Comparison of ENCODE assay signal across 34 mouse cellular contexts in the genomic region with DNA sequence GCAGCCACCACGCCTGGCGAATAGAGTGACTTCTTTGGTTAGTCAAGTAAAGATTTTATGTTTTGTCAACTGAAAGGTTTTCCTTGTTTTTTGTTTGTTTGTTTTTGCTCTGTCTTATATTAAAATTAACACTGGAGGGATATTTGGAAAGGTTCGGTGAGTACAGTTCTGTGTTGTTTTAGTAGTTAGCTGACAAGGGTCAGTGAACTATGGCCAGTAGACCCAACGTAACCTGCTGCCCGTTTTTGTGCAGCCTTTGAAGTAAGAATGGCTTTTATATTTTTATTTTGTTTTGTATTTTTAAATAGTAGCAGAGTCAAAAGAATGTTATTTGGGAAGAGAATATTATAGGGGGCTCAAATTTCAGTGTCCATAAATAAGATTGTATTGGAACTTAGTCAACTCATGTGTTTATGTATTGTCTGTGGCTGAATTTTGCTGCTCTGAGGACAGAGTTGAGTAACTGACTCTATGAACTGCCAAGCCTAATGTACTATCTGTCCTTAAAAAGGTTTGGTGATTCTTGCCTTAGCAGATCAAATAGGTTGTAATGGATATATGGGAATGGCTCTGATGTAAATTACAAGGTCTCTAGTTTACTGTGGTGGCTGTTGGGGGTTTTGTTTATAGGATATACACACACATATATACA.
"Had no signal": no experiment of that assay in that cellular context is flagged by ENCODE, and none has a peak within 500 bp of the region (broad histone marks: within the 10 kb centered on the region; RNA-seq: fewer than 3 reads in every experiment).

No protein-coding gene starts in this region.

- H3K27ac ChIP-seq: heart, adult 2 months; heart, embryonic 10.5 days; heart, embryonic 13.5 days; heart, embryonic 15.5 days; hindbrain, embryonic 10.5 days; hindbrain, embryonic 12.5 days; hindbrain, embryonic 13.5 days; hindbrain, embryonic 14.5 days; hindbrain, embryonic 15.5 days; hindbrain, postnatal 0 days; intestine, embryonic 15.5 days; kidney, embryonic 15.5 days; kidney, postnatal 0 days; layer of hippocampus, adult 2 months had no signal

- ATAC-seq: hindbrain, embryonic 16.5 days; hindbrain, postnatal 0 days; inflammation-experienced regulatory T-cells, adult 6 months; intestine, embryonic 15.5 days; intestine, embryonic 16.5 days; intestine, postnatal 0 days had no signal

- H3K9ac ChIP-seq: heart, embryonic 12.5 days; heart, embryonic 13.5 days; heart, embryonic 15.5 days; hindbrain, embryonic 12.5 days; hindbrain, embryonic 13.5 days; hindbrain, embryonic 14.5 days; hindbrain, embryonic 15.5 days; intestine, embryonic 15.5 days; kidney, embryonic 15.5 days had no signal

- H3K36me3 ChIP-seq: heart, embryonic 15.5 days; hindbrain, embryonic 13.5 days; hindbrain, embryonic 15.5 days; intestine, embryonic 15.5 days had no signal

- H3K4me1 ChIP-seq: heart, embryonic 10.5 days; hindbrain, embryonic 10.5 days; intestine, embryonic 15.5 days; kidney, embryonic 15.5 days had no signal

- H3K4me2 ChIP-seq: heart, embryonic 11.5 days; heart, embryonic 12.5 days; heart, embryonic 13.5 days; heart, embryonic 15.5 days; hindbrain, embryonic 12.5 days; hindbrain, embryonic 13.5 days; hindbrain, embryonic 14.5 days; hindbrain, embryonic 15.5 days; intestine, embryonic 15.5 days; kidney, embryonic 15.5 days had no signal

- H3K4me3 ChIP-seq: heart, adult 2 months; heart, embryonic 10.5 days; heart, embryonic 12.5 days; heart, embryonic 13.5 days; heart, embryonic 15.5 days; hindbrain, embryonic 10.5 days; hindbrain, embryonic 12.5 days; hindbrain, embryonic 13.5 days; hindbrain, embryonic 15.5 days; intestine, embryonic 15.5 days; kidney, embryonic 15.5 days; layer of hippocampus, adult 2 months had no signal

- DNase-seq: heart, adult 2 months; heart, postnatal 10 days; heart, postnatal 14 days; heart, postnatal 36 days; heart, postnatal 4 days; kidney, adult 18-20 months; kidney, adult 8-10 months; kidney, adult 9 months; kidney, postnatal 10 days; kidney, postnatal 14 days; kidney, postnatal 25 days; kidney, postnatal 36 days; kidney, postnatal 4 days; layer of hippocampus, adult 9-11 months; layer of hippocampus, postnatal 36 days had no signal

- H3K27me3 ChIP-seq: heart, embryonic 12.5 days; heart, embryonic 13.5 days; heart, embryonic 15.5 days; hindbrain, embryonic 12.5 days; hindbrain, embryonic 13.5 days; hindbrain, embryonic 15.5 days; intestine, embryonic 15.5 days; kidney, embryonic 15.5 days had no signal

- H3K9me3 ChIP-seq: heart, embryonic 10.5 days; heart, embryonic 12.5 days; heart, embryonic 13.5 days; heart, embryonic 15.5 days; hindbrain, embryonic 10.5 days; hindbrain, embryonic 12.5 days; hindbrain, embryonic 13.5 days; hindbrain, embryonic 15.5 days; intestine, embryonic 15.5 days; kidney, embryonic 15.5 days had no signal
